Mouse (Mus musculus) lung, embryonic 14.5 days (tissue): ENCODE data around the gene Clec16a. TPM values are rescaled to one million over a fixed set of nuclear protein-coding genes. Genes with fewer than 3 reads are reported as not detected.

Experiments
- ATAC-seq: fragments of 200-750 bp; cut with Nextera tagmentation; 2 replicates; pipeline ENCODE4 v1.8.0; 2017; ENCODE audit warnings: mild to moderate bottlenecking, moderate TSS enrichment, moderate library complexity; ENCODE audit not compliant: insufficient read depth
- DNase-seq: peaks from one replicate; pipeline ENCODE4 v3.0.0-alpha.2; 2015
- H3K27ac ChIP-seq: fragments of 300-500 bp; sonication (generic); 2 replicates; pipeline ENCODE4 v1.5.1; 2014; ENCODE audit warnings: low read depth, mild to moderate bottlenecking, moderate library complexity
- H3K27me3 ChIP-seq: fragments of 300-500 bp; sonication (generic); 2 replicates; pipeline ENCODE4 v1.6.1; 2014; ENCODE audit warnings: low read length, control low read depth; ENCODE audit not compliant: insufficient read depth
- H3K36me3 ChIP-seq: fragments of 300-500 bp; sonication (generic); 2 replicates; pipeline ENCODE4 v1.6.1; 2014; ENCODE audit warnings: control low read depth; ENCODE audit not compliant: insufficient read depth
- H3K4me1 ChIP-seq: fragments of 300-500 bp; sonication (generic); 2 replicates; pipeline ENCODE4 v1.6.1; 2014; ENCODE audit warnings: antibody characterized with exemption, control low read depth; ENCODE audit not compliant: insufficient read depth
- H3K4me2 ChIP-seq: fragments of 300-500 bp; sonication (generic); 2 replicates; pipeline ENCODE4 v1.6.1; 2014; ENCODE audit warnings: mild to moderate bottlenecking
- H3K4me3 ChIP-seq: fragments of 300-500 bp; sonication (generic); 2 replicates; pipeline ENCODE4 v1.5.1; 2014; ENCODE audit warnings: low read depth, low read length
- H3K9ac ChIP-seq: fragments of 300-500 bp; sonication (generic); 2 replicates; pipeline ENCODE4 v1.6.1; 2014
- H3K9me3 ChIP-seq: fragments of 300-500 bp; sonication (generic); 2 replicates; pipeline ENCODE4 v1.6.1; 2016; ENCODE audit warnings: low read depth, low read length, control low read depth
- CTCF ChIP-seq: IDR thresholded peaks from 2 replicates; pipeline ENCODE4 v1.5.1; 2016; ENCODE audit warnings: antibody characterized with exemption, low read depth
- WGBS: fragments of 180-500 bp; shearing (Covaris S2); extraction: QIAGEN DNeasy Blood & Tissue Kit; methylation state at CpG from one replicate; pipeline ENCODE4 v1.1.7; 2014; 5-methylcytosine and 5-hydroxymethylcytosine counted together
- polyA plus RNA-seq: library from polyadenylated mRNA; unstranded; fragments of >200 nt; fragmentation: Nextera tagmentation; extraction: Ambion mirVana; gene quantifications from 2 replicates; pipeline ENCODE4 v1.2.1, GENCODE M21; 2014

The Clec16a gene
- polyA plus RNA-seq, 1 experiment from 2014 or later = 27.4 TPM

GRCm38 (mm10) chr16:10610801-10611200, 65.7 kb downstream of the Clec16a start:
- WGBS = 78% methylated on average over 6 of the region's 6 CpGs
- Histone ChIP-seq H3K4me3 (no peak overlapping the region), H3K4me2 (no peak overlapping the region), H3K27ac (no peak overlapping the region), H3K36me3 (peaks cover 6% of the 10 kb centered on the region; the same call in 1 of the 2 replicates), H3K4me1 (no peaks in the 10 kb centered on the region), H3K27me3 (no peaks in the 10 kb centered on the region), H3K9ac (no peak overlapping the region), H3K9me3 (no peaks in the 10 kb centered on the region)
- no peak for TF ChIP-seq CTCF
- DNase-seq (no peak), ATAC-seq (no peak)

- Histone ChIP-seq H3K4me3 (no peak overlapping the region), H3K36me3 (peaks cover 6% of the 10 kb centered on the region; the same call in 1 of the 2 replicates), H3K4me2 (no peak overlapping the region), H3K27ac (no peak overlapping the region), H3K4me1 (no peaks in the 10 kb centered on the region), H3K9me3 (no peaks in the 10 kb centered on the region), H3K9ac (no peak overlapping the region), H3K27me3 (no peaks in the 10 kb centered on the region)
- ATAC-seq = no peak
- WGBS = 81% methylated on average over 4 of the region's 4 CpGs
- no peak for DNase-seq
- TF ChIP-seq CTCF = no peak
Observed at GRCm38 (mm10) chr16:10611306-10611705, 66.2 kb downstream of the Clec16a start.

GRCm38 (mm10) chr16:10613996-10614395, 68.9 kb downstream of the Clec16a start:
- Histone ChIP-seq H3K9me3 (no peaks in the 10 kb centered on the region), H3K27ac (no peak overlapping the region), H3K9ac (no peak overlapping the region), H3K4me3 (no peak overlapping the region), H3K27me3 (no peaks in the 10 kb centered on the region), H3K4me2 (no peak overlapping the region), H3K36me3 (peaks cover 6% of the 10 kb centered on the region; the same call in 1 of the 2 replicates), H3K4me1 (no peaks in the 10 kb centered on the region)
- no peak for ATAC-seq
- 91% methylated on average over 2 of the region's 2 CpGs for WGBS
- TF ChIP-seq CTCF = no peak
- DNase-seq = no peak

GRCm38 (mm10) chr16:10620961-10621614, 75.9 kb downstream of the Clec16a start:
- Histone ChIP-seq H3K9ac (no peak overlapping the region), H3K36me3 (no peaks in the 10 kb centered on the region; the same call in 1 of the 2 replicates), H3K4me1 (0 out of 2 replicates have a peak, but pooled peaks cover 2% of the 10 kb centered on the region), H3K27me3 (no peaks in the 10 kb centered on the region), H3K4me3 (no peak overlapping the region), H3K4me2 (no peak overlapping the region), H3K27ac (peak overlapping the region; percentile 81), H3K9me3 (no peaks in the 10 kb centered on the region)
- 41% methylated on average over 6 of the region's 6 CpGs for WGBS
- no peak for TF ChIP-seq CTCF
- peak; percentile 41; the same call in 1 of the 2 replicates for ATAC-seq
- peak; percentile 15 for DNase-seq

- Histone ChIP-seq H3K9me3 (no peaks in the 10 kb centered on the region), H3K36me3 (no peaks in the 10 kb centered on the region; the same call in 1 of the 2 replicates), H3K27me3 (no peaks in the 10 kb centered on the region), H3K4me1 (0 out of 2 replicates have a peak, but pooled peaks cover 2% of the 10 kb centered on the region), H3K9ac (no peak overlapping the region), H3K4me3 (no peak overlapping the region), H3K27ac (peak overlapping the region; percentile 81), H3K4me2 (no peak overlapping the region)
- no peak for TF ChIP-seq CTCF
- ATAC-seq (peak; percentile 71; the same call in 1 of the 2 replicates), DNase-seq (peak; percentile 39)
- 31% methylated on average over 1 of the region's 1 CpGs for WGBS
Observed at GRCm38 (mm10) chr16:10621710-10622109, 76.6 kb downstream of the Clec16a start.

- 91% methylated on average over 1 of the region's 1 CpGs for WGBS
- Histone ChIP-seq H3K27me3 (no peaks in the 10 kb centered on the region), H3K4me2 (no peak overlapping the region), H3K9ac (no peak overlapping the region), H3K9me3 (no peaks in the 10 kb centered on the region), H3K27ac (no peak overlapping the region), H3K4me1 (peaks cover 8% of the 10 kb centered on the region), H3K36me3 (peaks cover 9% of the 10 kb centered on the region; the same call in 1 of the 2 replicates), H3K4me3 (no peak overlapping the region)
- ATAC-seq = no peak
- DNase-seq = no peak
- TF ChIP-seq CTCF = no peak
Observed at GRCm38 (mm10) chr16:10626116-10626515, 81.0 kb downstream of the Clec16a start.

GRCm38 (mm10) chr16:10627136-10627668, 82.1 kb downstream of the Clec16a start:
- Histone ChIP-seq H3K9me3 (no peaks in the 10 kb centered on the region), H3K4me2 (no peak overlapping the region), H3K4me1 (peaks cover 8% of the 10 kb centered on the region), H3K27ac (no peak overlapping the region), H3K4me3 (no peak overlapping the region), H3K9ac (no peak overlapping the region), H3K27me3 (no peaks in the 10 kb centered on the region), H3K36me3 (peaks cover 9% of the 10 kb centered on the region; the same call in 1 of the 2 replicates)
- 92% methylated on average over 6 of the region's 6 CpGs for WGBS
- no peak for ATAC-seq
- no peak for TF ChIP-seq CTCF
- DNase-seq = no peak
